Mouse (Mus musculus) kidney, embryonic 16.5 days (tissue): ENCODE data around the gene Mbnl2. TPM values are rescaled to one million over a fixed set of nuclear protein-coding genes. Genes with fewer than 3 reads are reported as not detected.

Experiments
- ATAC-seq: fragments of 200-750 bp; cut with Nextera tagmentation; 2 replicates; pipeline ENCODE4 v1.8.0; 2017; ENCODE audit warnings: moderate TSS enrichment; ENCODE audit not compliant: low FRiP score, low TSS enrichment
- H3K27ac ChIP-seq: fragments of 300-500 bp; sonication (generic); 2 replicates; pipeline ENCODE4 v1.5.1; 2014; ENCODE audit warnings: low read length
- H3K27me3 ChIP-seq: fragments of 300-500 bp; sonication (generic); 2 replicates; pipeline ENCODE4 v1.6.1; 2014; ENCODE audit warnings: low read length, control low read depth, mixed read lengths; ENCODE audit not compliant: insufficient read depth
- H3K36me3 ChIP-seq: fragments of 300-500 bp; sonication (generic); 2 replicates; pipeline ENCODE4 v1.6.1; 2014; ENCODE audit warnings: low read length, control low read depth, mixed read lengths; ENCODE audit not compliant: insufficient read depth
- H3K4me1 ChIP-seq: fragments of 300-500 bp; sonication (generic); 2 replicates; pipeline ENCODE4 v1.6.1; 2014; ENCODE audit warnings: low read length, control low read depth, mixed read lengths; ENCODE audit not compliant: insufficient read depth
- H3K4me2 ChIP-seq: fragments of 300-500 bp; sonication (generic); replicated peaks from 2 replicates; pipeline ENCODE4 v1.6.1; 2014; ENCODE audit warnings: low read depth, low read length
- H3K4me3 ChIP-seq: fragments of 300-500 bp; sonication (generic); 2 replicates; pipeline ENCODE4 v1.5.1; 2014; ENCODE audit warnings: mild to moderate bottlenecking, low read length
- H3K9ac ChIP-seq: fragments of 300-500 bp; sonication (generic); replicated peaks from 2 replicates; pipeline ENCODE4 v1.6.1; 2014; ENCODE audit warnings: low read length
- H3K9me3 ChIP-seq: fragments of 300-500 bp; sonication (generic); 2 replicates; pipeline ENCODE4 v1.6.1; 2016; ENCODE audit warnings: low read length, control low read depth
- WGBS: fragments of 180-500 bp; shearing (Covaris S2); extraction: QIAGEN DNeasy Blood & Tissue Kit; methylation state at CpG from one replicate; pipeline ENCODE4 v1.1.7; 2014; 5-methylcytosine and 5-hydroxymethylcytosine counted together
- polyA plus RNA-seq: library from polyadenylated mRNA; unstranded; fragments of >200 nt; fragmentation: Nextera tagmentation; extraction: Ambion mirVana; gene quantifications from 2 replicates; pipeline ENCODE4 v1.2.1, GENCODE M21; 2015

The Mbnl2 gene
- polyA plus RNA-seq, 1 experiment from 2014 or later: 103 TPM

DNA sequence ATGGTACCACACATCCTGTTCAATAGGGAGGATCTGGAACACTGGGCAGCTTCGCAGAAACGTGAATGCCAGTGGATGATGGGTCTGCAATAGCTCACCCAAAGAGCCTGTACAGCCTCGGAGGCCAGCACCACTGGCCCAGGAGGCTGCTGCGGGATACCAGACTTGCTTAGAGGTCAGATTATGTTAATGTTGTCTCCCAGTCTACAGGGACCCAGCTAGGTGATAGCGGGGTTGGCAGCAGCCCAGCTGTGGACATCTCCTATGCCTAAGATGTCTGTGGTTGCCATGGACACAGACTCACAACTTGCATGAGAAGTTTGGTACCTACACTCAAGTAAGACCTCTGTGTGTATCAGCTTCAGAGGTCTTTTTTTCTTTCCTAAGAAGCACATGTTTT, 9.0 kb downstream of the Mbnl2 start:
- Histone ChIP-seq H3K9ac (no peak overlapping the region), H3K4me2 (no peak overlapping the region), H3K4me1 (peaks cover 64% of the 10 kb centered on the region), H3K36me3 (no peaks in the 10 kb centered on the region), H3K27me3 (no peaks in the 10 kb centered on the region), H3K27ac (no peak overlapping the region), H3K9me3 (no peaks in the 10 kb centered on the region), H3K4me3 (no peak overlapping the region)
- no peak for ATAC-seq
- WGBS: 82% methylated on average over 5 of the region's 5 CpGs

DNA sequence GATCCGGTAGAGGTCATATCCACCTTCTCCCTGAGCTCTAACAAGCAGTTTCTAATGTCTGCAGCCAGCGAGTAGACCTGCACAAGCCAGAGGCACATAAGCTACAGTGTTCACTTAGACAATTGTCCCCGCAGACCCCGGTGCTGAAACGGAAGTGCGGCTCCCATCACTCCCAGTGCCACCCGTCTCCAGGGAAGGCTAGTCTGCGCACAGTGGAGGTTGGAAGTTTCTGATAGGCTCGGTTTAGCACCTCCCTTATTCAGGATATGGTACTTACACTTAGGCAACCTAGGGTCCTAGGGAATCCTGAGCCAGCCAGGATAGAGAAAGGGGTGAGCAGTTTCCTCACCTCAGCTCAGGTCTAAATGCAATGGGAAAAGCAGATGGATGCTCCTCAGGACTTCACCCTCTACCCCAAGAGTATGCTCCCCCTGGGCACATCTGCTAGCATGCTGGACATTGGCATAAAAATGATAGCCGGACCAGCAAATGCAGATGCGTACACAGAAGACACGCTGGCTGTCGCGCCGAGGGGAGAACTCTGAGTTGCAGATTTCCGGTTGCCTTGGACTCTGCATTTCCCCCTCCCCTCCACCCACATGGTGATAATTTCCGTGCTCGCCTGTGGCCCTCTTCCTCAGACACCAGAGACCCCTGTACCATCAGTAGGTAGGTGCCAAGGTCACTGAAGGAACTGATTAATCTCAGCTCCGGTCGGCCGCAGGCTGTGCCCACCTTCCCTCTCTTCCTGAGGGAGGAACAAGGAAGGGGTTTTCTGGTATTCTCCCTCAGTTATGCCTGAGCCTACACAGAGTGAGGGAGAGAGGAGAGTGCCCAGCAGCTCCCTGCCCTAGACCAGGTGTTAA, 11.9 kb downstream of the Mbnl2 start:
- Histone ChIP-seq H3K4me2 (peak overlapping the region; percentile 0; the same call in 1 of the 2 replicates), H3K27me3 (no peaks in the 10 kb centered on the region), H3K9me3 (no peaks in the 10 kb centered on the region), H3K4me1 (peaks cover 59% of the 10 kb centered on the region), H3K4me3 (no peak overlapping the region), H3K27ac (peak overlapping the region; percentile 54), H3K36me3 (no peaks in the 10 kb centered on the region), H3K9ac (no peak overlapping the region; the same call in 1 of the 2 replicates)
- 38% methylated on average over 21 of the region's 21 CpGs for WGBS
- ATAC-seq: peak; percentile 60

DNA sequence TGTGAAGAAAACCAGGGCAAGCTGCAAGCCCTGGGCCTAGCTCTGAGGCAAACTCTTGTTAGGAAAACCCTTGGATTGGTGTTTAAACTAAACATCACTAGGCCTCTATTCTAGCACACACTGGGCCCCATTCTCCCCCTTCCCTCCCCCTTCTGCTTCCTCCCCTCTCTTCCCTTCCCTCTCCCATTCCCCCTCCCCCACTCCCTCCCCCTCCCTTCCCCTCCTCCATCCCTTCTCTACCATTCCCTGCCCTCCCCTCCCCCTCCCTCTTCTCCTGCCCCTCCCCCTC, 12.5 kb downstream of the Mbnl2 start:
- Histone ChIP-seq H3K36me3 (no peaks in the 10 kb centered on the region), H3K9ac (no peak overlapping the region; the same call in 1 of the 2 replicates), H3K9me3 (no peaks in the 10 kb centered on the region), H3K27ac (peak overlapping the region; percentile 54), H3K27me3 (no peaks in the 10 kb centered on the region), H3K4me3 (no peak overlapping the region), H3K4me2 (no peak overlapping the region), H3K4me1 (peaks cover 65% of the 10 kb centered on the region)
- no peak for ATAC-seq

DNA sequence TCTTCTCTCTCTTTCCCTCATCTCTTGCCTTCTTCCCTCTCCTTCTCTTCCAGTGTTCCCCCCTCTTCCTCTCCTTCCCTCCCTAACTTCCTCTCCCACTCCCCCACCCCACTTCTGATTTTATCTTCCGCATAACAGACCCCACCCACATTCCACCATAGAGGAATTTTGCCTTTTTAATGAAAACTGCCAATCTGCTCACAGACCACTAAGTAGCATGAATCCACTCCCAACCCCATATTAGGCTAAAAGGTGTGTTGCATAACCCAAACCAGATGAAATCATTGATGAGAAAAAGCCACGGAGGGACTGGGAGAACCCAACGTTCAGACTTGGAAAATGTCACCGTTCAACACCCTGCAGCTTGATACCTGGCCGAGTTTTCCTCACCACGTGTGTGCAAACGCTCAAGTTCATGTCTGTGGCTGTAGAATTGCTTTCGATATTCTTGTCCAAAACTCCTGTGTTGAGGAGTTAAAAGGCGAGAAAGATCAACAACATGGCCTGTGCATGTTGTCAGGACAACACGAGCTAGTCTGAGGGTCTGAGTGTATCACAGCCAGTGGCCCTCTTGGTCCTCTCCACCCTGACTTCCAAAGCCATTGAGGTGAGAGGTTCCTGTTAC, 13.0 kb downstream of the Mbnl2 start:
- H3K27me3 ChIP-seq: no peaks in the 10 kb centered on the region
- peaks cover 66% of the 10 kb centered on the region for H3K4me1 ChIP-seq
- no peak for ATAC-seq
- peak overlapping the region; percentile 44; the same call in 1 of the 2 replicates for H3K27ac ChIP-seq
- H3K36me3 ChIP-seq: no peaks in the 10 kb centered on the region; the same call in 1 of the 2 replicates
- H3K9ac ChIP-seq: no peak overlapping the region
- WGBS: 70% methylated on average over 10 of the region's 10 CpGs
- no peak overlapping the region for H3K4me3 ChIP-seq
- no peaks in the 10 kb centered on the region for H3K9me3 ChIP-seq
- no peak overlapping the region for H3K4me2 ChIP-seq

DNA sequence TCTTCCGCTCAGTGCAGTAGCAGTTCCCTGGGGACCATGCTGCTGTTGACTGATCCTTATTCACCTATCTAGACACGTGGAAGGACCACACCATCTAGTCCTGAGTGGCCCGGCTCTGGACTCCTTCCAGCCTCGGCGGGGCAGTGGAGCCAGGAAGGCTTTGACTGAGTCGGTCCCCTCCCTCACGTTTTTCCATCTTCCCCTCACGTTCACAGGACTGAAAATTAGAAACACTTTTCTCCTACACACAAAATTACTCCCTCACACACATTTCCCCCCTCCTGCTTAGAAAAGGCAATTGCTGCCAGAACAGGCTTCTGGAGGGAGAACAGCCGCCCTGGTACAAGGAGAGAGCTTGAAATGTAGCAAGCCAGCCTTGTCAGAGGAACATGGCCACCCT, 13.6 kb downstream of the Mbnl2 start:
- WGBS: 43% methylated on average over 9 of the region's 9 CpGs
- Histone ChIP-seq H3K4me1 (peaks cover 63% of the 10 kb centered on the region), H3K4me3 (no peak overlapping the region), H3K36me3 (no peaks in the 10 kb centered on the region; the same call in 1 of the 2 replicates), H3K9me3 (no peaks in the 10 kb centered on the region), H3K27me3 (no peaks in the 10 kb centered on the region), H3K27ac (peak overlapping the region; percentile 44; the same call in 1 of the 2 replicates), H3K4me2 (no peak overlapping the region), H3K9ac (no peak overlapping the region)
- ATAC-seq: no peak

DNA sequence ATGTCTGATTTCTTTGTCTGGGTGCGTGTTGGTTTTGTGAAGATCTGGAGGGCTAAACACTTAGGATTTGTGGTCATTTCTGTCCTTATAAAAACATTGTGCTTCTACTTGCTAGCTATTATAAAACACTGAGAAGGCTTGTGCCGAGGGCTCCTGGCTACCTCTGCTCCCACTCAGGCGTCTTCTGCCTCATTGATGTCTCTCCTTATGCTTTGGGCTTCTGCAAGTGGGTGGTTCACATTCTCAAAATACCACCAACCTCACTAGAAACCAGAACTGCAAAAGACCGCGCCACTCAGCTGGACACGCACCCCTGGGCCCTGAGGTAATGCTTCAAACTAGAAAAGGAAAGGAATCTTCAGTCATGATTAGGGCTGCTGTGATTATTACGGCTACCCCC, 14.1 kb downstream of the Mbnl2 start:
- H3K9me3 ChIP-seq: no peaks in the 10 kb centered on the region

DNA sequence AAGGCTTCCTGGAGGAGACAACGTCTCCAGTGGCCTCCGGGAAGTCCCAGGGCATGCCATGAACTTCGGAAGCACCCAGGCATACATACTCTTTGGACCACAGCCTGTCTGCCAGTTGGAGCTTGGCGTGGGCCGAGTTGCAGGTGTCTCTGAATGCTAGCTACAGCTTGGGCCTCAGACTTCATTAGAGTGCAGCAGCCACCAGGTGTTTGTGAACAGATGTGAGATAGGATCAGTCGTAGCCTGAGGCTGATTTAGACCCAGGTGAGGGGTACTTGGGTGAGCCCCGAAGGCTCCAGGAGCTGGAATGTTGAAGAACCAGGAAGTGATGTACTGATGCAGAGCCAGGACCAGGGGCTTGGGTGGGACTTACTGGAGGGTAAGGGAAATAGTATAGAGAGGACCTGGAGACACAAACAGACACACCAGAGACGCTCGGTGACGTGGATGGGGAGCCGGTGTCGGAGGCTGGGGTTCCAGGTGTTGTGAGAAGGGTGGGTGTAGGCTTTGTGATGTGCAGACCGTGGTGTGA, 15.8 kb downstream of the Mbnl2 start:
- H3K4me2 ChIP-seq: no peak overlapping the region
- H3K4me1 ChIP-seq: peaks cover 60% of the 10 kb centered on the region
- no peak overlapping the region for H3K9ac ChIP-seq
- H3K4me3 ChIP-seq: no peak overlapping the region
- H3K9me3 ChIP-seq: no peaks in the 10 kb centered on the region
- no peak for ATAC-seq
- no peak overlapping the region for H3K27ac ChIP-seq
- 73% methylated on average over 13 of the region's 13 CpGs for WGBS
- H3K36me3 ChIP-seq: no peaks in the 10 kb centered on the region; the same call in 1 of the 2 replicates
- no peaks in the 10 kb centered on the region for H3K27me3 ChIP-seq

More for the DNA sequence above, 14.1 kb downstream of the Mbnl2 start:
- no peaks in the 10 kb centered on the region; the same call in 1 of the 2 replicates for H3K36me3 ChIP-seq
- peaks cover 63% of the 10 kb centered on the region for H3K4me1 ChIP-seq
- peak overlapping the region; percentile 44; the same call in 1 of the 2 replicates for H3K27ac ChIP-seq
- H3K9ac ChIP-seq: no peak overlapping the region
- H3K4me2 ChIP-seq: no peak overlapping the region
- H3K27me3 ChIP-seq: no peaks in the 10 kb centered on the region
- no peak overlapping the region for H3K4me3 ChIP-seq
- no peak for ATAC-seq
- WGBS: 75% methylated on average over 7 of the region's 7 CpGs

DNA sequence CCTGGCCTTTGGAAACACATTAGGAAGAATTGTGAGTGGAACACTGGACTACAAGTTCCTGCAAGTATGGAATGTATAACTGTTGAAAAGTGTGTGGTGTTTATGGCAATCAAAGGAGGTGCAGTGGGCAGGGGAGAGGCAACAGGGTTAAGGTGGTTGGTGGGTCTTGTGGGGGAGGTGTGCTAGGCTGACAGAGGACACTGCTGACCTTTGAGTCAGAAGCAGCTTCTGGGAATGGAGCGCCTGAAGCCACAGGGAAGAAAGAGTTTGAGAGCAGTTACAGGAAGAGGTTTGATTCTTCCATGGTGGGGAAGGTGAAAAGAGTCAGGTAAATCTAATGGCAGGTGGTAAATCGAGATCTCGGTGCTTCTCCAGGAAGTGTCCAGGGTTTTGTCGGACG, 16.7 kb downstream of the Mbnl2 start:
- no peaks in the 10 kb centered on the region; the same call in 1 of the 2 replicates for H3K36me3 ChIP-seq
- peaks cover 60% of the 10 kb centered on the region for H3K4me1 ChIP-seq
- no peak overlapping the region for H3K4me3 ChIP-seq
- H3K4me2 ChIP-seq: no peak overlapping the region
- no peak overlapping the region for H3K27ac ChIP-seq
- no peaks in the 10 kb centered on the region for H3K27me3 ChIP-seq
- 70% methylated on average over 5 of the region's 5 CpGs for WGBS
- no peak for ATAC-seq
- no peak overlapping the region for H3K9ac ChIP-seq
- no peaks in the 10 kb centered on the region for H3K9me3 ChIP-seq

DNA sequence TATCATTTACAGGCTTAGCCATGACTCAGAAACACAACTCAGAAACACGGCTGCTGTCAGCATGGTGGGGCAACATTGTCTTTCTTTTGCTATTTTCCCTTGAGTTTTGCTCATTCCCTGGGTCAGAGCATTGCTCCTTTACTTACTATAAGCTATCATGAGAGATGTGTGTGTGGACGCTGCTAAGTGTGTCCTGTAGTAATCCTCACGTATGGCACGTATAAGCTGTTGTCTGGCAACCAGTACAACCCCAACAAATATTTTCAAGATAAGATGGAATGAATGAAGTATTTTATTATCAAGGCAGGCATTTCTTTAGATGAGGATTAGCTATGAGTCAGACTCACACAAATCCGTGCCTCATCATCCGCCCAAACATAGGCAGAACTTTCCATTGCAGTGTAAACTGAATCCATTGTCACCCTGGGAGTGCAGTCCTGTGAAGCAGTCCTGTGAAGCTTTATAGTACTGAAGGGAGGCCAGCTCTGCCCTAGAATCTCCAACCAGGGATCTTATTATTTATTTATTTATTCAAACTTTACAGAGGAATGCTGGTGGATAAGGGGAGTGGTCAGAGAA, 17.2 kb downstream of the Mbnl2 start:
- WGBS: 78% methylated on average over 6 of the region's 6 CpGs
- no peaks in the 10 kb centered on the region; the same call in 1 of the 2 replicates for H3K36me3 ChIP-seq
- ATAC-seq: no peak
- H3K4me1 ChIP-seq: peaks cover 60% of the 10 kb centered on the region
- no peak overlapping the region for H3K4me3 ChIP-seq
- peak overlapping the region; percentile 17; the same call in 1 of the 2 replicates for H3K27ac ChIP-seq
- no peak overlapping the region for H3K4me2 ChIP-seq
- H3K27me3 ChIP-seq: no peaks in the 10 kb centered on the region
- H3K9ac ChIP-seq: no peak overlapping the region
- H3K9me3 ChIP-seq: no peaks in the 10 kb centered on the region
